Mouse (Mus musculus) embryonic facial prominence, embryonic 11.5 days (tissue): ENCODE data around the gene Man2b1. TPM values are rescaled to one million over a fixed set of nuclear protein-coding genes. Genes with fewer than 3 reads are reported as not detected.

Source experiments
- ATAC-seq: fragments of 200-750 bp; cut with Nextera tagmentation; replicated peaks from 2 replicates; pipeline ENCODE4 v1.8.0; 2017; ENCODE audit warnings: low read depth; ENCODE audit not compliant: insufficient number of reproducible peaks, low FRiP score, low TSS enrichment
- DNase-seq: peaks from one replicate; pipeline ENCODE4 v3.0.0-alpha.2; 2015; ENCODE audit warnings: low spot score
- H3K27ac ChIP-seq: fragments of 300-500 bp; sonication (generic); replicated peaks from 2 replicates; pipeline ENCODE4 v1.5.1; 2014; ENCODE audit warnings: mild to moderate bottlenecking, low read depth, low read length, control low read depth
- H3K27me3 ChIP-seq: fragments of 300-500 bp; sonication (generic); 2 replicates; pipeline ENCODE4 v1.6.1; 2014; ENCODE audit warnings: mild to moderate bottlenecking, low read length, moderate library complexity, mixed read lengths; ENCODE audit not compliant: control insufficient read depth, insufficient read depth
- H3K36me3 ChIP-seq: fragments of 300-500 bp; sonication (generic); replicated peaks from 2 replicates; pipeline ENCODE4 v1.6.1; 2014; ENCODE audit warnings: low read depth, mild to moderate bottlenecking, low read length, moderate library complexity, mixed read lengths; ENCODE audit not compliant: control insufficient read depth, insufficient read depth
- H3K4me1 ChIP-seq: fragments of 300-500 bp; sonication (generic); 2 replicates; pipeline ENCODE4 v1.6.1; 2014; ENCODE audit warnings: low read length, mixed read lengths; ENCODE audit not compliant: control insufficient read depth, insufficient read depth
- H3K4me2 ChIP-seq: fragments of 300-500 bp; sonication (generic); 2 replicates; pipeline ENCODE4 v1.6.1; 2014; ENCODE audit warnings: low read depth, mild to moderate bottlenecking, control low read depth, low read length, moderate library complexity
- H3K4me3 ChIP-seq: fragments of 300-500 bp; sonication (generic); 2 replicates; pipeline ENCODE4 v1.5.1; 2014; ENCODE audit warnings: low read depth, low read length, control low read depth
- H3K9ac ChIP-seq: fragments of 300-500 bp; sonication (generic); replicated peaks from 2 replicates; pipeline ENCODE4 v1.6.1; 2014; ENCODE audit warnings: mild to moderate bottlenecking, control low read depth, low read length
- H3K9me3 ChIP-seq: fragments of 300-500 bp; sonication (generic); replicated peaks from 2 replicates; pipeline ENCODE4 v1.6.1; 2016; ENCODE audit warnings: mild to moderate bottlenecking, low read length, inconsistent platforms, mixed read lengths; ENCODE audit not compliant: control insufficient read depth
- WGBS: fragments of 180-500 bp; shearing (Covaris S2); extraction: QIAGEN DNeasy Blood & Tissue Kit; methylation state at CpG from one replicate; pipeline ENCODE4 v1.1.7; 2014; 5-methylcytosine and 5-hydroxymethylcytosine counted together
- microRNA-seq: library from miRNA; unstranded; fragments of <30 nt; microRNA quantifications from one replicate; pipeline ENCODE4, GENCODE M21; 2016; ENCODE audit warnings: borderline number of aligned reads
- polyA plus RNA-seq: library from polyadenylated mRNA; unstranded; fragments of >200 nt; fragmentation: Nextera tagmentation; extraction: Ambion mirVana; gene quantifications from 2 replicates; pipeline ENCODE4 v1.2.1, GENCODE M21; 2014

Man2b1 gene
- polyA plus RNA-seq, 1 experiment from 2014 or later, result 19.5 TPM

- Histone ChIP-seq H3K4me1 (no peaks in the 10 kb centered on the region), H3K27ac (no peak overlapping the region), H3K9me3 (no peaks in the 10 kb centered on the region), H3K4me3 (no peak overlapping the region), H3K27me3 (no peaks in the 10 kb centered on the region), H3K4me2 (no peak overlapping the region), H3K36me3 (no peaks in the 10 kb centered on the region), H3K9ac (no peak overlapping the region)
- ATAC-seq (no peak), DNase-seq (no peak)
- 87% methylated on average over 4 of the region's 4 CpGs for WGBS
Observed at GRCm38 (mm10) chr8:85142516-85142915, 59.4 kb downstream of the Man2b1 start.

Small RNA genes lying within 50 kb of the gene (microRNA-seq; reads per million reads assigned to microRNA genes)
- gene Gm23388 (13.2 reads per million, percentile 16 among the genes with 10 or more reads in this experiment), gene Mir7070 (1.9 reads per million)

Other genes with a start within 250 kb of the Man2b1 start
- gene Rad23a, start 242.6 kb upstream of the Man2b1 start, polyA plus RNA-seq, result 79.6 and 88.2 TPM in 2 replicates
- 815 and 826 TPM in 2 replicates for gene Calr, start 236.3 kb upstream of the Man2b1 start, polyA plus RNA-seq
- gene Farsa, start 226.3 kb upstream of the Man2b1 start, polyA plus RNA-seq, result 73.0 and 85.7 TPM in 2 replicates
- 89.2 and 89.9 TPM in 2 replicates for gene Syce2, start 211.2 kb upstream of the Man2b1 start, polyA plus RNA-seq
- gene Gcdh, start 189.3 kb upstream of the Man2b1 start, polyA plus RNA-seq, result 40.3 and 40.5 TPM in 2 replicates
- gene Klf1, start 181.3 kb upstream of the Man2b1 start, polyA plus RNA-seq, result 11.1 and 14.4 TPM in 2 replicates
- gene Dnase2a, start 174.7 kb upstream of the Man2b1 start, polyA plus RNA-seq, result 5.5 and 7.2 TPM in 2 replicates
- 2.8 and 3.9 TPM in 2 replicates for gene Mast1, start 145.9 kb upstream of the Man2b1 start, polyA plus RNA-seq
- gene Rtbdn, start 136.3 kb upstream of the Man2b1 start, polyA plus RNA-seq, result not detected in 2 replicates
- not detected in 2 replicates for gene Gm49661, start 113.8 kb upstream of the Man2b1 start, polyA plus RNA-seq
- 1,219 and 1,316 TPM in 2 replicates for gene Prdx2, start 113.7 kb upstream of the Man2b1 start, polyA plus RNA-seq
- 109 and 137 TPM in 2 replicates for gene Rnaseh2a, start 113.5 kb upstream of the Man2b1 start, polyA plus RNA-seq
- 5.4 and 6.2 TPM in 2 replicates for gene Junb, start 104.6 kb upstream of the Man2b1 start, polyA plus RNA-seq
- gene Hook2, start 92.7 kb upstream of the Man2b1 start, polyA plus RNA-seq, result 11.3 and 14.2 TPM in 2 replicates
- gene Best2, start 68.7 kb upstream of the Man2b1 start, polyA plus RNA-seq, result not detected in 2 replicates
- 130 and 132 TPM in 2 replicates for gene Asna1, start 58.0 kb upstream of the Man2b1 start, polyA plus RNA-seq
- 172 and 178 TPM in 2 replicates for gene Trir, start 56.4 kb upstream of the Man2b1 start, polyA plus RNA-seq
- gene Tnpo2, start 46.4 kb upstream of the Man2b1 start, polyA plus RNA-seq, result 17.0 and 20.5 TPM in 2 replicates
- 20.4 and 21.2 TPM in 2 replicates for gene Fbxw9, start 23.2 kb upstream of the Man2b1 start, polyA plus RNA-seq
- gene Gm5741, start 15.3 kb upstream of the Man2b1 start, polyA plus RNA-seq, result not detected in 2 replicates
- gene Dhps, start 11.5 kb upstream of the Man2b1 start, polyA plus RNA-seq, result 61.9 and 67.7 TPM in 2 replicates
- 117 and 127 TPM in 2 replicates for gene Wdr83os, start 2.5 kb upstream of the Man2b1 start, polyA plus RNA-seq
- 48.6 and 52.2 TPM in 2 replicates for gene Wdr83, start 2.0 kb upstream of the Man2b1 start, polyA plus RNA-seq
- gene Zfp791, start 39.8 kb downstream of the Man2b1 start, polyA plus RNA-seq, result 1.8 and 2.0 TPM in 2 replicates
- not detected in 2 replicates for gene Cks1brt, start 68.7 kb downstream of the Man2b1 start, polyA plus RNA-seq
- not detected in 2 replicates for gene Olfr371, start 142.7 kb downstream of the Man2b1 start, polyA plus RNA-seq
- 158 and 166 TPM in 2 replicates for gene Orc6, start 216.4 kb downstream of the Man2b1 start, polyA plus RNA-seq
- 176 and 187 TPM in 2 replicates for gene Vps35, start 216.5 kb downstream of the Man2b1 start, polyA plus RNA-seq